Mouse (Mus musculus) T-helper 17 cell (primary cell): Measurements from ENCODE around the gene Baiap2l2.

Experiments used
- in situ Hi-C, 2 experiments: fragments of 300-600 bp; cut with MboI, MseI; formaldehyde crosslinking; loops; 1 replicate in 1 of 2; 2 replicates in 1 of 2; pipeline ENCODE4 v1.15.1; 2025; ENCODE audit warnings: high pct_unique_total_duplicates in 2 of 2

Baiap2l2 gene

DNA sequence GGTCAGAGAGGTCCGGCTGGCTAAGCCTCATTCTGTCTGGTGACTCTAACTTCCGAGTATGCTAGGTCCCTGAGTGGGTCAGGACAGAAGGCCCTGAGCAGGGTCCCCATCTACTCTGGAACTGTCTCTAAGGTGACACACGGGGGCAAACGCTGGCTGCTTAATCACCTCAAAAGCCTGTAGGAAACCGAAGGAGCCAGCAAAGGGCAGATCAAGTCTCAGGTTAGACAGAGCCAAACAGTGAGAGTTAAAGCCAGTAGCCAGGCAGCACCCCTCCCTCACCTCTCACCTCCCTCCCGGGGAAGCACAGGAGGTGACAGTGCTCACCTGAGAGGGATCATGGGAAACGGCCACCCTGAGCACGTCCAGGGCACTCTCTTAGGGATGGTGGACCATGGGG, 18.4 kb upstream of the Baiap2l2 start:
- in situ Hi-C loops, result no loop called here

DNA sequence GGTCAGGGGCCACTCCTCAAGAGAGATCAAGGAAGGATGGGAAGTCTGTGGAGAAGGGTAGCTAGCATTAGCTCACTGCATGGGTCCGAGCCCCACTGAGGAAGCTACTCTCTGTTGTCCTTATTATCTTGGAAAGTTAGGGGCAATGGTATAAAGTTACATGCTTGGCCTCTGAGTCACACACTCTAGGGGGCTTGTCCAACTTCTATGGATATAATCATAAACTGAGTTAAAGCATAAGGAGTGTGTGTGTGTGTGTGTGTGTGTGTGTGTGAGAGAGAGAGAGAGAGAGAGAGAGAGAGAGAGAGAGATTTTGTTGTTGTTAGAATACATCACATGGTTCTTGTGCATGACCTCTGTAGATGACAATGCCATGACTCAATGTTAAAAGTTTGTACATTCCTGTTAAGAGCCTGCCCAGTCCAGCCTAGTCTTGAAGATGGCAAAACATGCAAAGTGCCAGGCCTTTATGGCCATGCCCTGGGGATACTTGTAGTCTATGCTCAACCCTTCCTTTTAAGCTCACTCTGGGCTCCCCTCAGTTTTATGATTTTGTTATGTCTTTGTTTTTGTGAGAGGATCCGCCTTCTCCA, 14.3 kb upstream of the Baiap2l2 start:
- in situ Hi-C loops, result loop anchor here in 1 of 2 experiments (5.0 kb wide), 1 partner anchor 102 kb away; no protein-coding TSS in a partner anchor

DNA sequence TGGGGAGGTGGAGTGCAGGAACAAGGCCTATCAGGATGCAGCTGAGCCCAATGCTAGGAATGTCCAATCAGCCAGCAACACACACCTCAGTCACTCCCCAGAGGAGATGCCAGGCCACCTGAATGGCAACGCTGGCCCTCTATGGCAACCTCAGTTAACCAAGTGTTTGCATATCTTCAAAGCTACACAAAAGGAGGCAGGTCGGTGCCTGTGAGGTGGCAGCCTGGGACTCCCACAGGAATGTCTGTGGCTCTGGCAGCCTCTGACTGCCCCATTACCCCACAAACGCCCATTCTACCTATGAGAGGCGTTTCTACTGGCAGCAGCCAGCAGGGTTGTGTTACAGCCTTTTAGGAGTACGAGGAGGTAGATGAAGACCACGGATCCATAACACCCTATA, 13.2 kb upstream of the Baiap2l2 start:
- in situ Hi-C loops, result loop anchor here in 1 of 2 experiments (5.0 kb wide), 1 partner anchor 101 kb away; no protein-coding TSS in a partner anchor

DNA sequence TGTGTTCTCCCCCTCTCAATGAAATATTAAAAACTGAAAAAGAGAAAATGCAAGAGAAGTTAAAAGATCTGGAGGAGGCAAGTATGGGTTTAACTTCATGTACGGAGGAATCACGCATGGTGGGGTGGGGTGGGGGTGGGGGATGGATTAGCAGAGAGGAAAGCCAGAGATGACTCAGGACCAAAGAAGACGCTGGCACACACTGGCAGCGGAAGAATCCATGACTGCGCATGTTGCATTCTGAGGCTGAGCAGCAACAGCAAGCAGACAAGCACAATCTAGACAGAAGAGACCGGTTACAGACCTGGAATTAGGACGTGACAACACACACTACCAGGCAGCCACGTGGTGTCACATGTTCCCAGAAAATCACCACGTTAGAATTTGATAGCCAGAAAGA, 7.4 kb upstream of the Baiap2l2 start:
- in situ Hi-C loops, result loop anchor here in 1 of 2 experiments (5.0 kb wide), 1 partner anchor 50 kb away; no protein-coding TSS in a partner anchor

DNA sequence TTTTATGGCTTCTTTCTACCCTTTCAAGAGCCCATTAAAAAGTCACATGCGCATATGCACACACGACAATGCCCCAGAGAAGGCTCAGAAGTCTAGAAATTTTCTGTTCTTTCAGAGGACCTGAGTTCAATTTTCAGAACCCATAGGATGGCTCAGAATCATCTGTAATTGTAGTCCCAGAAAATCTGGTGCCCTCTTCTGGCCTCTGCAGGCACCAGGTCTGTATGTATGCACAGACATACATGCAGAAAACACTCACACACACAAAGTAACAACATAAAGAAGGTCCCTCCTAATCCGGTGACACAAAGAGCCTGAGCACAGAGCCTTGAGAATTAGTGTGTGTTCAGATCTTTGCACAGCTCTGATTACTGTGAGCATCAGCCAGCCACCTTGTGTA, 5.0 kb upstream of the Baiap2l2 start:
- in situ Hi-C loops, result loop anchor here in 1 of 2 experiments (5.0 kb wide), 1 partner anchor 48 kb away; no protein-coding TSS in a partner anchor

DNA sequence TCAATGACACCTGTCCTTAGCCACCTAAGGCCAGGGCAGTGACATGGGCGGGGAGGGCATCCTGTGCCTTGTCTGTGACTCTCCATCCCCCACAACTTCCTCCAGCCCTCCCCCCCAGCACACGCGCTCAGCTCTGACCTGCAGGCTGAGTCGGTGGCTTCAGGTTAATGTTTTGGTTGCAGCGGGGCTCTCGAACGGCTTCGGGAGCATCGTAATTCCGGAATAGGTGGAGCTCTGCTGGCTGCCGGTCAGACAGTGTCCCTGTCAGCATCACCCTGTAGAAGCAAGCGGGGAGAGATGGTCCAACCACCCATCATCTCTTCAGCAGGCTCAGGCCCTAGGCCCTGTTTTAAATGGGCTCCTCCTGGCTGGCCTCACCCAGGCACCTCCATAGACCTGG, 4.1 kb upstream of the Baiap2l2 start:
- in situ Hi-C loops, result no loop called here

DNA sequence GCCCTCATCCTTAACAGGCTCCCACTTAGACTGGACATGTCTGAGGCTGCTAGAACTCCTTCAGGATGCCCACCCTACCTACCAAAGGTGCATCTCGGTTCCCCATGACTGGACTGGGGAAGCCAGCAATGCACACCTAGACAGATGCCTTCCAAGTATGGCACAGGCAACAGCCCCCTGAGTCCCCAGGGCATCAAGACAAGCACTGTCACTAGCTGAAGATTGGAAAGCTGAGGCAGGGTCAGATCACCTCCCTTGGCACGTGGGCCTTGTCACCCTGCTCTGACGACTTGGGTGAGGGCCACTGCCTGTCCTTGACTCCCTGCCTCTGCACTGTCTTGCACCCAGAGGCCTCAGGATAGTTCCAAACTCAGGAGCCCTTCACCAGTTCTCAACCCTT, 3.0 kb upstream of the Baiap2l2 start:
- in situ Hi-C loops, result no loop called here

DNA sequence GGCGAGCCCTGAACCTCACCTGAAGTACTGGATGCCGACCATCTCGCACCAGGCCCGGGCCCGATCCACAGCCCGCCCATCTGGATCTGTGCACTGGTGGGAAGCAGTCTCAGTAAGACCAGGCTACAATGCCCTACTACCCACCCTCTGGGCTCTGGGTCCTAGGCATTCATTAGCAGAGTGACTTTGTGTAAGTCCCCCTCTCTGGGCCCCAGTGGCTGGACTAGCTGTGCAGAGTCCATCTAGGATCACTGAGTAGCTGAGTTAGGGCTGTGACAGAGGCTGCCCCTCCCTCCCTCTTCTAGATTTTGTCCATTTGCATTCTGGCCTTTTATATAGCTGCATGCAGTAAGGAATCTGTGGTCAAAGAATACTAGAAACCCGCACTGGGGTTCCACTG, 1.8 kb upstream of the Baiap2l2 start:
- in situ Hi-C loops, result no loop called here

DNA sequence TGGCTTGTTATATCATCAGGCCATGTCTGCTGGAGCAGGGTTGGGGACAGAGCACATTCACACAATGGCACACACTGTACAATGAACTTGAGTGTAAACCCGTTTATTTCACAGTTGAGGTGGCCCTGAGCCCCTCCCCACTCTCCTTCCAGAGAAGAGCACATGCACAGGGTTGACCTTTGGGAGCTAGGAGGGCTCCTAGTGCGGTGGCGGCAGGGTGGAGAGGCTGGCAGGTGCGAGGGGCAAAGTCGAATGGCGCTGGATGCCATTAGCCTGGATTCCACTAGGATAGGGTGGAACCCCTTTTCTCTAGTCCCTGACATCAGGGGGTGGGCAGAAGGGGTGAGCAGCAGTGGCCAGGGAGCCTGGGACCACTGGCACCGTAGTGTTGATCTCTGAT, 804 bp upstream of the Baiap2l2 start:
- in situ Hi-C loops, result no loop called here

DNA sequence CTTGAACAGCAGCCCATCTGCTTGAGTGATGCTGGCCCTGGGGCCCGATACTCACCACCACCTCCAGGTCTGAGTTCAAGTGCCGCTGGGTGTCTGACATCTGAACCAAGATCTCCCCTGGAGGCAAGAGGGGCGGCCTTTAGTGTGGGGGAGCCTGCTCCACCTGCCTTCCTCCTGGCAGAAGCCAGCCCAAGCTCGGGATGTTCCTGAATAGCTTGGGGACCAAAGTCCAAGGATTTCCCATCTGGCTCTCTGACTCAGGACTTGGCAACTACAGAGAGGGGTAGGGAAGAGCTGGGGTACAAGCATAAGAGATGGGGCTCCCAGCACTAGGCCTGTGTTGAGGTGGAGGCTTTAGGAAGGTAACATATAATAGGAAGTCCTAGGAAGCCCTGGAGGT, 2.0 kb downstream of the Baiap2l2 start:
- in situ Hi-C loops, result no loop called here

DNA sequence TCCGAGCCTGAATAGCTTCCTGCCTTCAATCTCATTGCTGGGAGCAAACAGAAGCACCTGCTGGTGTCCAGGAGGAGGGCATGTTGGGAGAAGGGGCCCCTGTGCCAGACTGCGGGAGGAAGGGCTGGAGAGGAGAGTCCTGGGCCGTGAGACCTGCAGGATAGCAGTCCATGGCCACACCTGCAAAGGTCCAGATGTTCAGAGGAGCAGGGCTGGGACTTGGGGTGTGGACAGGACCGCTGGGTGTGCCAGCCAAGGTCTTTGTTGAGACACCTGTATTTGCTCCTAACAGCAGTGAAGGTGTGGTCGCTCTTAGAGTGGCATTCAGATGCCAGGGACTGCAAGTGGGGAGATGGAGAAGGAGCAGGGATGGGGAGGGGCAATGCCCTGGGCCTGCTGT, 2.9 kb downstream of the Baiap2l2 start:
- in situ Hi-C loops, result no loop called here

DNA sequence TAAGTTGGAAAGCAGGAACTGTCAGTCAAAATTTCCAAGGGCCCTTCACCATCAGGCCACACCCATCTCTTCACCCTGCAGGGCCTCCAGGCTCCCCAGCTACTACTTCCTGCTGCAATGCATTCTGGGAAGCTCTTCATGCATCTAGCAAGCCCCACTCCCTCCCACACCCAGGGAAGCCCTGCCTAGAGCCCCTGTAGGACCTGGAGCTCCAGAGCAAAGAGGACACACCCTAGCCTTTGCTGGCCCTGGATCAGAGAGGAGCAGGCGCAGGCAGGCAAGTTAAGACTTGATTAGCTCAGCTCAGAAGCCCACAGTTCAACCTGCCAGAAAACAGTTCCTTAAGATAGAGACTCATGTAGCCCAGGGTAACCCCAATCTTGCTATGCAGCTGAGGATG, 3.9 kb downstream of the Baiap2l2 start:
- in situ Hi-C loops, result no loop called here

DNA sequence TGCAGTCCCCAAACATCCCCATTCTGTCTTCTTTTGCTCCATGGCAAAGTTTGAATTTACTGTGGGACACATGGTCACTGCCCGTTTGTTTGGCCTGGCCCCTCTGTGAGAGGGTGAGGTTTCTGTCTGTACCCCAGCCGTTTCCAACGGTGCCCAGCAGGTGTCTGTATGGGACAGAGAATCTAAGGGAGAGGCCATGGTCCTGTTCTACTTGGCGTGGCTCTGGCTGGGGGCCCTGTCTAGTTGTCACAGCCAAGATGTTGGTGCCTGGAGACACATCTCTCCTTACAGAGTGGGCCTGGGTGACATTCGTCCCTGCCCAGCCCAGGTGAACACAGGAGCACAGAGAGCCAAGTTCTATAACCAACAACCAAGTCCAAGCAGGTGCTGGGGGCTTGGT, 4.5 kb downstream of the Baiap2l2 start:
- in situ Hi-C loops, result no loop called here

DNA sequence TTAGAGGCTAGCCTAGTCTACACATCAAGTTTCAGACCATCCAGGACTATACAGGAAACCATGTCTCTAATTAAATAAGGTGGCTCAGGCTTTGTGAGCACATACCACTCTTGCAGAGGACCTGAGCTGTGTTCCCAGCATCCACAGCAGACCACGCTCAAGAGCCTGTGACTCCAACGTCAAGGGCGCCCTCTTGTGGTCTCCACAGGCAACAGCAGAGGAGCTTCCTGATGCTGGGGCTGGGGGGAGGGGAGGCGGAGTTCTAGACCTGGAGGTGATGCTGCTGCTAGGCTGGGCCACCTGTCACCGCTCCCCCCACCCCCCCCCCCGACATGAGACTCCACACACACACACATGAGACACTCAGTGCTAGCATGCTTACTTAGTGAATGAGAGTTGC, 5.1 kb downstream of the Baiap2l2 start:
- in situ Hi-C loops, result no loop called here

DNA sequence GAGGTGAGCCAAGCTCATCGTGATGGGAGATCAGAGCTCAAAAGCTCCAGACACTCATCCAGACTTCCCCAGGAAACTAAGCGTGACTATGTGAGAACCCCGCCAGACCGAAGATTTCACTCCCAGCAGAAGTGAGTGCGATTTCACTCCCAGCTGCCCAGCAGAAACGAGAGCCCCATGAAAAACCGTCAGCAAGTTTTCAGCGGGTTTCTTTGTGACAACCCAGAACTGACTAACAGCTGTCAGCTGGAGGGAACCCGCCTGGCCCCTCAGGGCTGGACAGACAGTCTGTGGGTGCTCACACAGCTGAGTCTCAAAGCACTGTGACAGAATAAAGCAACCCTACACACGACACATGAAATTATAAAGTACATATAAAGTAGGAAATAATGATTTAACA, 7.6 kb downstream of the Baiap2l2 start:
- in situ Hi-C loops, result loop anchor here in 1 of 2 experiments (5.0 kb wide), 1 partner anchor 45 kb away; no protein-coding TSS in a partner anchor

DNA sequence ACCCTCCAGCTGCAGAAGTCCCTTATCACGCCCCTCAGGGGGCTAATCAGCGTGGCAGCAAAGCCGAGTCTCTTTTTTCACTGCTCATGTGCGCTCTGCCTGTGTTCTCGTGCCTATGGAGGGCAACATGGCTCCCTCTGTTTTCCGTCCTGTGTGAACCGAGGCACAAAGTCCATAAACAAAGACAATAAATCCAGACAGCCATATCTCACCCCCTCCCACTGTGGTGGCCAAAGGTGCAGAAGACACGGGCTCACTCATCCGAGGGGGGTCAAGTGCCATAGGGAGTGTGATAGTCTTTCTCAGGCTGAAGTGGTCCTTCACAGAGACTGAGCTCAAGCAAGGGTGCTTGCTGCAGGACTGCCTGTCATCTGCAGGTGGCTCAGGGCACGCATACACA, 12.3 kb downstream of the Baiap2l2 start:
- in situ Hi-C loops, result no loop called here

DNA sequence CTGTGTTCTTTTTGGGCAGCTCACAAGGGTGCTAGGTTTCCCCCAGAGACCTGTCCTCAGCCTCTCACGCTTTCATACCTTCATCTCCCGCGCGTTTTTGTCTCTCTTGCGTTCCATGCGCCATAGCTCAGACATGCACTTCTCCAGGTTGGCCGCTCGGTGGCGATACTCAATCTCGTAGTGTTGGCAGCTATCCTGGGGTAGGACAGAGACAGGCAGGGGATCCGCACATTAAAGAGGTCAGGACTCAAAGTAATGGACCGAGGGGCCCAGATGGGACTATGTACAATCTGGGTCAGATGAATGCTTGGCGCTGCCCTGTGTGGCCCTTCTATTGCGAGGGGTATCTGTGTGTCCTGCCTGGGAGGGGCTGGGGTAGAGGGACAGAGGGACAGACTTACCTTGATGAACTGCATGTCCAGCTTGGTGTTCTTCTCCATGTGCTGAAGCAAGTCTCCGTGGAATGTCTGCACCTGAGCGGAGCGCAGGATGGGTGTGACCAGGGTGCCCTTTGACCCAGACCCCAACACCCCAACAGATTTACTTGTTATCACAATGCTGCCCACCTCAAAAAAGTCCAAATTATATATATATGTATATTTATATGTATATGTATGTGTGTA, 14.1 kb downstream of the Baiap2l2 start:
- in situ Hi-C loops, result no loop called here

DNA sequence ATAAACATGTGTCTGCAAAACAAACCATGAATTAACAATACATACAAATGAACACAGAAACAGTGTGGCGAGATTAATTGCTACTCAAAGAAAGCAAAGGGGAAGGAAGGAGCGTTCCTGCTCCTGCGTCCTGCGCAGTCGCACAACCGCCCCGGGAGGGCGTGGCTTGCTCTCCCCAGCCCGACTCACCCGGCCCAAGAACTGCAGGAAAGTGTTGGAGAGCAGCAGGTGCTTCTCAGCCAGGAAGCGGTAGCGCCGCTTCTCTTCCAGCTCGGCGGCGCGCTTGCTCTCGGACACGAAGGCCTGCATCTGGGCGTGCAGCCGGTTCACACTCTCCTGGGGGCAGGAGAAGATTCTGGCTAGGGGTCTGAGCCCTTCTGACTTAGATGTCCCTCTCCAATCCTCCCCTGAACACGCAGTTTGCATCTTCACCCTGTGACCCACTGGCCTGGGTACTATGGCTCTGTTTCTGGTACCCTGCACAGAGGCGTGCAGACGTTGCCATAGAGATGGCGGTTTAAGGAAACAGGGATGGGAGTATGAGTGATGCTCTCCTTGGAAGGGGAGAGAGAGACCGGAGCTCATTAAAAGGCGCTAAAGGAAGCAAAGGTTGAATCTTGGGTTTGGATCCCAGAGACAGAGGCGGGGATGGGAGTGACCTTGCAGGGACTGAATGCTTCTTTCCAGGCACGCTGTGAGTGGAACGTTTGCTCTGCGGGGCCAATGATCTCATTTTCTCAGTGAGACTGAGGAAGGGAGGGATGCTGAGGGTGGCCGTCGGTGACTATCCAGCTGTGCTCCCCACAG, 14.8 kb downstream of the Baiap2l2 start:
- in situ Hi-C loops, result no loop called here

DNA sequence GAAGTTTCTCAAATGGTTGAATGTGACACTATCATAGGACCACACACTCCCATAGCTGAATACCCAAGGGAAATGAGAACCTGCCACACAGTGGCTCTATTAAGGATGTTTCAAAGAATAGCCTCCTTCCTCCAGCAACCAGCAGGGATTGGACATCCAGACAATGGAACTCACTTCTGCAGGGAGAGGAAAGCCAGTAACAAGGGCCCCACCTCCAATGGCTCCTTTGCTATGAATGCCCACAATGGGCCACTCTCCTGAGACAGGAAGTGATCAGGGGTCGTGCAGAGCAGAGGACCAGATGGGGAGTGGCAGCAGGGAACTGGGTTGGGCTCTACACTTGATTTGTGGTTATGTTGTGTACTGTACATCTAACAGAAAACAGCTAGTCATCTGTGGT, 16.8 kb downstream of the Baiap2l2 start:
- in situ Hi-C loops, result no loop called here

DNA sequence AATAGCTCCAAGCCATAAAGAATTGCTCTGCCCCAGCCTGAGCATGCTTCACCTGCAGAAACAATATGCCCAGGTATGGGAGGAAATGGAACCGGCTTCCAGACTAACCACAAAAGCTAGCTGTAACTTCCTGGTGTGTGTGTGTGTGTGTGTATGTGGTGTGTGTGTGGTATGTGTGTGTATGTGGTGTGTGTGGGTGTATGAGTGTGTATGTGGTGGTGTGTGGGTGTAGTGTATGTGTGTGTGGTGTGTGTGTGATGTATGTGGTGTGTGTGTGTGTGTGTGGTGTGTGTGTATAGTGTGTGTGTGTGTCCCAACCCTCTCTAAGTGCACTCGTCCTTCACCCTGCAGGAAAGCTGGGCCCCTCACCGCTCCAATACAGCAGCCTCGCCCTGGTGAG, 20.0 kb downstream of the Baiap2l2 start:
- in situ Hi-C loops, result no loop called here

DNA sequence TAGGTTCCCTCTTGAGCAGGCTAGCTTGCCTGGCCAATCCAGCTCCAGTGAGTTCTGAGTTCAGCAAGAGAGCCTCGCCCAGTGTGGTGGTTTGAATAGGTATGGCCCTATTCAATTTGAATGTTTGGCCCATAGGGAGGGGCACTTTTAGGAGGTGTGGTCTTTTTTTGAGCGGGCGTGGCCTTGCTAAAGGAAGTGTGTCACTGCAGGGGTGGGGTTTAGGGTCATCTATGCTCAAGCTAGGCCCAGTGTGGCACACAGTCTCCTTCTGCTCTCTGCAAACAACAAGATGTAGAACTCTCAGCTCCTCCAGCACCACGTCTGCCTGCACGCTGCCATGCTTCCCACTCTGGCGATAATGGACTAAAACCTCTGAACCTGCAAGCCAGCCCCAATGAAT, 21.6 kb downstream of the Baiap2l2 start:
- in situ Hi-C loops, result no loop called here

DNA sequence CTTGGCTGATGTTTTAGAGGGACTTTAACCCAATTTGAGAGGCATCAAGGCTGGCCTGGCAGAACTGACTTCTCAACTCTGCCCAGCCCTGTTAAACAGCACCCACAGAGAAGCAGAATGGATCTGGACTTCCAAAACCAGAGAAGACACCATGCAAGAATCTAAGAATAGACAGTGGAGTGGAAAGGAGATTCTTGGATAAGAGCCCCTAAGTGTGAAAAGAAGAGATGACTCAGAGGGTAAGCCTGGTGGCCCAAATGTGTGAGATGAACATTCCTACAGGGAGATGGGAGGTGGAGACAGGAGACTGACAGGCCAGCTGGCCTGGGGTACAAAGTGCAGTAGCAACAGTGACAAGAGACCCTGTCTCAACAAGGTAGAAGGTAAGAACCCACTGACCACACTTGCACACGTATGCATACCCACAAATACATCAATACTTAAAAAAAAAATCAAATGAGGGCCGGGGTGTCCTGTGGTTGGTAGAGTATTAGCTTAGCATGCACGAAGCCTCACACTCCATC, 22.5 kb downstream of the Baiap2l2 start:
- in situ Hi-C loops, result no loop called here
